Mouse (Mus musculus): ENCODE measurements around the gene Dock8. TPM values are rescaled to one million over a fixed set of nuclear protein-coding genes. Genes with fewer than 3 reads are reported as not detected.

Gene Dock8
- total and polyA plus RNA-seq, 2 experiments from 2014 or later: 0.29 to 0.69 TPM

DNA sequence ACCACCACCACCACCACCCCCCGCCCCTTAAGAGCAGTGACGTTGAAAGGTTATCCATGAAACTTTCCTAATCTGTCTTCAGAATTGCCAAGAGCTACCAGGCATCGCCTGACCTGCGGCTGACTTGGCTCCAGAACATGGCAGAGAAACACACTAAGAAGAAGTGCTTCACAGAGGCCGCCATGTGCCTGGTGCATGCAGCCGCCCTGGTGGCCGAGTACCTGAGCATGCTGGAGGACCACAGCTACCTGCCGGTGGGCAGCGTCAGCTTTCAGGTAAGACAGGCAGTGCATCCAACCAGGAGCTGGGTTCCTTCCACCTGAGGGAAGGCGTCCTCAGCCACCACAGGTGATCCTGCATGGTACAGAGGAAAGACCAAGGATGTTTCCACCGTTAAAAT, 177.4 kb downstream of the Dock8 start:
- no peak for DNase-seq
- H3K27ac ChIP-seq (ENCODE audit: low read depth, low read length): no peak overlapping the region
- no peak for ATAC-seq
- no peaks in the 10 kb centered on the region for H3K27me3 ChIP-seq (ENCODE audit: insufficient read depth, low read length)
- H3K9ac ChIP-seq: no peak overlapping the region
- WGBS: 92% methylated on average over 11 of the region's 11 CpGs
- TF ChIP-seq CTCF (IDR thresholded peaks at IDR 0.05; ENCODE audit: low read depth): no peak
- H3K4me3 ChIP-seq (ENCODE audit: low read depth, low read length): no peak overlapping the region
- H3K4me1 ChIP-seq (ENCODE audit: insufficient read depth): no peaks in the 10 kb centered on the region
- no peaks in the 10 kb centered on the region for H3K9me3 ChIP-seq (ENCODE audit: low read length)
- no peak overlapping the region for H3K4me2 ChIP-seq (ENCODE audit: low read depth)
- no peaks in the 10 kb centered on the region for H3K36me3 ChIP-seq (ENCODE audit: insufficient read depth)

DNA sequence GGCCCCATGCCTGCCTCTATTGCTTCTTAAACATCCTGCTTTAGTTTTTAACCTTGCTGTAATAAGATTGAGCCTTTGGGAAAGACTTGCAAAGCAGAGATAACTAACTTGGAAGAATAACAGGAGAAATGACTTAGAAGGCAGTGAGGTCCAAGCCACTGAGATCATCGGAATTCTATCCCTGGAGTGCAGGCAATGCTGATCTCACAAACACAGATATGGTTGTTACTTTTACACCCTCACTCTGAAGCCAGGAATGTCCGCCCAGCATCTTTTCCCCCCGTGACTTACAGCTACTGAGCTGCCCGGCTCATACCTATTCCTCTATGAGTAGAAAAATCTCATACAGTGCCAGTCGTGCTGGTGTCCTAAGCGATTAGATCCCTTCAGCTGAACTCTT, 180.7 kb downstream of the Dock8 start:
- no peak overlapping the region for H3K9ac ChIP-seq
- H3K4me2 ChIP-seq (ENCODE audit: low read depth): no peak overlapping the region
- no peaks in the 10 kb centered on the region for H3K36me3 ChIP-seq (ENCODE audit: insufficient read depth)
- H3K4me3 ChIP-seq (ENCODE audit: low read depth, low read length): no peak overlapping the region
- H3K27me3 ChIP-seq (ENCODE audit: insufficient read depth, low read length): no peaks in the 10 kb centered on the region
- TF ChIP-seq CTCF (IDR thresholded peaks at IDR 0.05; ENCODE audit: low read depth): no peak
- H3K27ac ChIP-seq (ENCODE audit: low read depth, low read length): no peak overlapping the region
- no peaks in the 10 kb centered on the region for H3K4me1 ChIP-seq (ENCODE audit: insufficient read depth)
- no peak for DNase-seq
- 92% methylated on average over 6 of the region's 6 CpGs for WGBS
- no peaks in the 10 kb centered on the region for H3K9me3 ChIP-seq (ENCODE audit: low read length)
- ATAC-seq: no peak

DNA sequence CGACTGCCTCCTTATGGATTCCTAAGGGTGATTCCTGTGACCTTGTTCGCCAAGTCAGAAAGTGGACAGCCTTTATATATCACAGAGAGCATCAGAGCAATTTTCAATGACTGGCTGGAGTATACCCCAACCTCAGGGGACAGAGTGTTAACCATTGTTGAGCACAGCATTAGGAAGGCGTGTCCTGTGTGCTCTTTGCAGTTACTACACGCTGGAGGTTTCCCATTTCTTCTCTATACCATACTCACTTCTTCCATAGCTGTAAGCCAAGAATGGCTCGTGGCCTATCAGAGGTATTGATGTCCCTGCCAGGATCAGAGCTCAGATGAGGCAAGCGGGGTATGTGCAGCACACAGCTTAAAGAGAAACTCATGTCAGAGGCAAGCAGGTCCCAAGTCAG, 181.2 kb downstream of the Dock8 start:
- ATAC-seq (no peak), DNase-seq (no peak)
- H3K4me2 ChIP-seq (ENCODE audit: low read depth): no peak overlapping the region
- 91% methylated on average over 6 of the region's 6 CpGs for WGBS
- no peak overlapping the region for H3K9ac ChIP-seq
- TF ChIP-seq CTCF (IDR thresholded peaks at IDR 0.05; ENCODE audit: low read depth): no peak
- no peak overlapping the region for H3K4me3 ChIP-seq (ENCODE audit: low read depth, low read length)
- no peaks in the 10 kb centered on the region for H3K9me3 ChIP-seq (ENCODE audit: low read length)
- H3K36me3 ChIP-seq (ENCODE audit: insufficient read depth): no peaks in the 10 kb centered on the region
- H3K27me3 ChIP-seq (ENCODE audit: insufficient read depth, low read length): no peaks in the 10 kb centered on the region
- H3K4me1 ChIP-seq (ENCODE audit: insufficient read depth): no peaks in the 10 kb centered on the region
- no peak overlapping the region for H3K27ac ChIP-seq (ENCODE audit: low read depth, low read length)

DNA sequence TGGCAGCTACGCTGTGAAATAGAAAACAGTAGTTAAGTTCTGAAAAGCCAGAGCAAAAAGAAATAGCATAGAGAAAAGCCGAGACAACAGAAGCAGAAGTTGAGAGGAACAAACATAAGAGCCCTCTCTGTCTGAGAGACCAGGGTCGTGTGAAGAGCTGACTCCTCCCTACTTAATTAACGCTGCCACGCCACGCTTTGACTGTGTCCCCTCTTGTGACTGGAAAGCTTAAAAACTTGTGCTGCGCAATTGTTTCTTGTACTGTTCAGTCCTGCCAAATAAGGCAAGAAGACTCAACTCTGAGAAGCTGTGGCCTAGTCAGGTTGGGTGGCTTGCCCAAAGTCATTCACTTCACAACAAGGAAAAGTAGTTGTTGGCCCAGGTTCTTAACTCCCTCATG, 184.7 kb downstream of the Dock8 start:
- ATAC-seq (no peak), DNase-seq (no peak)
- H3K4me1 ChIP-seq (ENCODE audit: insufficient read depth): no peaks in the 10 kb centered on the region
- no peak for TF ChIP-seq CTCF (IDR thresholded peaks at IDR 0.05; ENCODE audit: low read depth)
- H3K9me3 ChIP-seq (ENCODE audit: low read length): no peaks in the 10 kb centered on the region
- H3K4me3 ChIP-seq (ENCODE audit: low read depth, low read length): no peak overlapping the region
- no peak overlapping the region for H3K9ac ChIP-seq
- no peak overlapping the region for H3K27ac ChIP-seq (ENCODE audit: low read depth, low read length)
- H3K36me3 ChIP-seq (ENCODE audit: insufficient read depth): no peaks in the 10 kb centered on the region
- WGBS: 53% methylated on average over 7 of the region's 7 CpGs
- H3K27me3 ChIP-seq (ENCODE audit: insufficient read depth, low read length): no peaks in the 10 kb centered on the region
- H3K4me2 ChIP-seq (ENCODE audit: low read depth): no peak overlapping the region

DNA sequence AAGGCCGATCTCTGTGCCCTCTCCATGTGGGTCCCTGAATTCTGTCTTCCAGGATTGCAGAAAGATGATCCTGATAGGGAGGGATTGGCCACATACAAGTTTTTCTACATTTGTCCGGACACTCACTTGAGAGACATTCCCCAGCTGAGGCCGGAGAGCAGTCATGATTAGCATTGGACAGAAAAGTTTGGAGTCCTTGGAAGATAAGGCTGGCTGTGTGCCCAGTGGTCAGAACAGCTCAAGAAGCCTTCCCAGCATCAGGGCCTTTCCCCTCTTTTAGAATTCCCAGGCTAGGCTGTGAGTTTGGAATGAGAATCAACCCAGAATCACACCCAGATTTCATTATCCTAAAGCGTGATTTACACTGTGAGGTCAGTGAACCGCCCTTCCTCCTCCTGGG, 187.0 kb downstream of the Dock8 start:
- Histone ChIP-seq H3K9me3 (ENCODE audit: low read length) (no peaks in the 10 kb centered on the region), H3K27ac (ENCODE audit: low read depth, low read length) (no peak overlapping the region), H3K36me3 (ENCODE audit: insufficient read depth) (no peaks in the 10 kb centered on the region), H3K4me3 (ENCODE audit: low read depth, low read length) (no peak overlapping the region), H3K4me2 (ENCODE audit: low read depth) (no peak overlapping the region), H3K4me1 (ENCODE audit: insufficient read depth) (no peaks in the 10 kb centered on the region), H3K9ac (no peak overlapping the region), H3K27me3 (ENCODE audit: insufficient read depth, low read length) (no peaks in the 10 kb centered on the region)
- ATAC-seq (no peak), DNase-seq (no peak)
- WGBS: 84% methylated on average over 5 of the region's 5 CpGs
- no peak for TF ChIP-seq CTCF (IDR thresholded peaks at IDR 0.05; ENCODE audit: low read depth)

DNA sequence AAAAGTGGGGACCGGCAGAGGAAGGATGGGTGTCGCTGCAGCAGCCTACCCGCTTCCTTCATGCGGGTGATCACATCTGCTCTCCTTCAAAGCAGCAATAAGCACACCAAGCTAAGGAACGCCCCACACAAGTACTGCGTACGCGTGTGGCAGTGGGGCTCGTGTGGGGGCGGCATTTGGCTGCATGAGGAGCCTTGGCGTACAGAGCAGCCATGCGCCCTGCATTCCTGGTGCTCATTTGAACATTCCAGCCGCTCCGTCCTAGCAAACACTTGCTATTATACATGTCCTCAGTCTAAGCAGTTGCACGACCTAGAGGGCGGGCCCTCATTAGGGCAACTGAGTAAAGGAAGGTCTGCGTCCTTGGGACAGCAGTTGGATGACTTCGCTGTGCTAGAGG, 188.3 kb downstream of the Dock8 start:
- Histone ChIP-seq H3K27me3 (ENCODE audit: insufficient read depth, low read length) (no peaks in the 10 kb centered on the region), H3K36me3 (ENCODE audit: insufficient read depth) (no peaks in the 10 kb centered on the region), H3K4me1 (ENCODE audit: insufficient read depth) (no peaks in the 10 kb centered on the region), H3K4me3 (ENCODE audit: low read depth, low read length) (no peak overlapping the region), H3K9me3 (ENCODE audit: low read length) (no peaks in the 10 kb centered on the region), H3K27ac (ENCODE audit: low read depth, low read length) (no peak overlapping the region), H3K4me2 (ENCODE audit: low read depth) (no peak overlapping the region), H3K9ac (no peak overlapping the region)
- TF ChIP-seq CTCF (IDR thresholded peaks at IDR 0.05; ENCODE audit: low read depth): no peak
- DNase-seq: no peak
- peak; percentile 25; the same call in 1 of the 2 replicates for ATAC-seq
- 75% methylated on average over 18 of the region's 18 CpGs for WGBS

DNA sequence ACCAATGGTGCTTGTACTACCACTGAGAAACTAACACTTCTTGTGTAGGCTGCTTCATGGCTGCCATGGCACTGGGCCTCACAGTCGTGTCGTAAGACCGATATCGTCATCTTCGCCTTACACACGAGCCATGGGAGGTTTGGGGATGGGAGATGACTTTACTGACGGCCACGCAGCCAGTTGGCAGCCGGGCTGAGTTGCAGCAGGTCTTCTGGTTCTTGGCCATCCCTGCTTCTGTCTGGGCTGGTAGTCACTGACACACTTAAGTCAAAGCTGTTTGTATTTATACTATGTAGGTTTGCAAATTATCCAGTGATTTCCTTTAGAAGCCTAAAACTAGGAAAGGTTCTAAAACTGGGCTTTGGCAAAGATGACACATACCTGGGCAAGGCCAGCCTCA, 194.4 kb downstream of the Dock8 start:
- no peak for TF ChIP-seq CTCF (IDR thresholded peaks at IDR 0.05; ENCODE audit: low read depth)
- no peaks in the 10 kb centered on the region for H3K9me3 ChIP-seq (ENCODE audit: low read length)
- DNase-seq: no peak
- H3K27ac ChIP-seq (ENCODE audit: low read depth, low read length): no peak overlapping the region
- no peak for ATAC-seq
- 93% methylated on average over 9 of the region's 9 CpGs for WGBS
- H3K4me2 ChIP-seq (ENCODE audit: low read depth): no peak overlapping the region
- H3K4me1 ChIP-seq (ENCODE audit: insufficient read depth): no peaks in the 10 kb centered on the region
- H3K27me3 ChIP-seq (ENCODE audit: insufficient read depth, low read length): no peaks in the 10 kb centered on the region
- no peaks in the 10 kb centered on the region for H3K36me3 ChIP-seq (ENCODE audit: insufficient read depth)
- no peak overlapping the region for H3K4me3 ChIP-seq (ENCODE audit: low read depth, low read length)
- H3K9ac ChIP-seq: no peak overlapping the region
